Mouse (Mus musculus): ENCODE results near the gene Ccm2l. TPM values are rescaled to one million over a fixed set of nuclear protein-coding genes. Genes with fewer than 3 reads are reported as not detected.

Ccm2l gene
- polyA plus RNA-seq, 1 experiment from 2014 or later, result 0.85 TPM

GRCm38 (mm10) chr2:153107802-153108201 is 42.0 kb downstream of the Ccm2l start:
- peaks cover 22% of the 10 kb centered on the region for H3K27me3 ChIP-seq (replicated peaks; ENCODE audit: control insufficient read depth, insufficient read depth, low read length)
- WGBS, result 2% methylated on average over 15 of the region's 15 CpGs

GRCm38 (mm10) chr2:153108313-153109264 is 42.8 kb downstream of the Ccm2l start, which contains the start of gene Hck:
TSS of gene Hck (plus strand) at chr2:153108468.
- WGBS, result 3% methylated on average over 52 of the region's 52 CpGs
- Histone ChIP-seq H3K9me3 (ENCODE audit: control insufficient read depth, low read length) (no peaks in the 10 kb centered on the region), H3K4me3 (replicated peaks; ENCODE audit: low read length) (peak within 1 kb of the TSS; percentile 42), H3K36me3 (ENCODE audit: control insufficient read depth, insufficient read depth) (no peaks in the 10 kb centered on the region), H3K9ac (replicated peaks; ENCODE audit: low read depth, low read length) (peak within 1 kb of the TSS; percentile 43), H3K27me3 (replicated peaks; ENCODE audit: control insufficient read depth, insufficient read depth, low read length) (peaks cover 22% of the 10 kb centered on the region), H3K4me1 (replicated peaks; ENCODE audit: control insufficient read depth, insufficient read depth, low read length) (peaks cover 11% of the 10 kb centered on the region), H3K4me2 (ENCODE audit: low read length) (peak within 1 kb of the TSS; percentile 70), H3K27ac (ENCODE audit: low read length) (no peak within 1 kb of the TSS)
- no peak for ATAC-seq

More at GRCm38 (mm10) chr2:153107802-153108201, 42.0 kb downstream of the Ccm2l start:
- Histone ChIP-seq H3K36me3 (ENCODE audit: control insufficient read depth, insufficient read depth) (no peaks in the 10 kb centered on the region), H3K4me3 (replicated peaks; ENCODE audit: low read length) (no peak overlapping the region), H3K9me3 (ENCODE audit: control insufficient read depth, low read length) (no peaks in the 10 kb centered on the region), H3K4me2 (ENCODE audit: low read length) (peak overlapping the region; percentile 70), H3K4me1 (replicated peaks; ENCODE audit: control insufficient read depth, insufficient read depth, low read length) (peaks cover 11% of the 10 kb centered on the region), H3K27ac (ENCODE audit: low read length) (no peak overlapping the region), H3K9ac (replicated peaks; ENCODE audit: low read depth, low read length) (no peak overlapping the region)
- no peak for ATAC-seq

- H3K9me3 ChIP-seq (ENCODE audit: control insufficient read depth, low read length), result no peaks in the 10 kb centered on the region
- H3K9ac ChIP-seq (replicated peaks; ENCODE audit: low read depth, low read length), result no peak overlapping the region
- no peak overlapping the region for H3K27ac ChIP-seq (ENCODE audit: low read length)
- H3K4me2 ChIP-seq (ENCODE audit: low read length), result no peak overlapping the region
- 80% methylated on average over 7 of the region's 7 CpGs for WGBS
- peaks cover 11% of the 10 kb centered on the region for H3K4me1 ChIP-seq (replicated peaks; ENCODE audit: control insufficient read depth, insufficient read depth, low read length)
- ATAC-seq, result no peak
- peaks cover 22% of the 10 kb centered on the region for H3K27me3 ChIP-seq (replicated peaks; ENCODE audit: control insufficient read depth, insufficient read depth, low read length)
- H3K36me3 ChIP-seq (ENCODE audit: control insufficient read depth, insufficient read depth), result no peaks in the 10 kb centered on the region
- H3K4me3 ChIP-seq (replicated peaks; ENCODE audit: low read length), result no peak overlapping the region
These were observed 43.8 kb downstream of the Ccm2l start for GRCm38 (mm10) chr2:153109596-153109995.

GRCm38 (mm10) chr2:153111298-153111697 is 45.5 kb downstream of the Ccm2l start:
- H3K36me3 ChIP-seq (ENCODE audit: control insufficient read depth, insufficient read depth), result no peaks in the 10 kb centered on the region

GRCm38 (mm10) chr2:153115679-153116081 is 49.9 kb downstream of the Ccm2l start:
- Histone ChIP-seq H3K9me3 (ENCODE audit: control insufficient read depth, low read length) (no peaks in the 10 kb centered on the region), H3K9ac (replicated peaks; ENCODE audit: low read depth, low read length) (no peak overlapping the region), H3K4me2 (ENCODE audit: low read length) (no peak overlapping the region), H3K27ac (ENCODE audit: low read length) (no peak overlapping the region), H3K4me1 (replicated peaks; ENCODE audit: control insufficient read depth, insufficient read depth, low read length) (no peaks in the 10 kb centered on the region), H3K4me3 (replicated peaks; ENCODE audit: low read length) (no peak overlapping the region), H3K36me3 (ENCODE audit: control insufficient read depth, insufficient read depth) (no peaks in the 10 kb centered on the region), H3K27me3 (replicated peaks; ENCODE audit: control insufficient read depth, insufficient read depth, low read length) (no peaks in the 10 kb centered on the region)
- WGBS, result 85% methylated on average over 4 of the region's 4 CpGs
- ATAC-seq, result no peak

More at GRCm38 (mm10) chr2:153111298-153111697, 45.5 kb downstream of the Ccm2l start:
- Histone ChIP-seq H3K27ac (ENCODE audit: low read length) (no peak overlapping the region), H3K4me3 (replicated peaks; ENCODE audit: low read length) (no peak overlapping the region), H3K27me3 (replicated peaks; ENCODE audit: control insufficient read depth, insufficient read depth, low read length) (peaks cover 17% of the 10 kb centered on the region), H3K4me2 (ENCODE audit: low read length) (no peak overlapping the region), H3K9me3 (ENCODE audit: control insufficient read depth, low read length) (no peaks in the 10 kb centered on the region), H3K9ac (replicated peaks; ENCODE audit: low read depth, low read length) (no peak overlapping the region), H3K4me1 (replicated peaks; ENCODE audit: control insufficient read depth, insufficient read depth, low read length) (peaks cover 11% of the 10 kb centered on the region)
- no peak for ATAC-seq
- WGBS, result 91% methylated on average over 7 of the region's 7 CpGs

GRCm38 (mm10) chr2:153117051-153117486 is 51.3 kb downstream of the Ccm2l start:
- Histone ChIP-seq H3K4me1 (replicated peaks; ENCODE audit: control insufficient read depth, insufficient read depth, low read length) (no peaks in the 10 kb centered on the region), H3K4me2 (ENCODE audit: low read length) (no peak overlapping the region), H3K36me3 (ENCODE audit: control insufficient read depth, insufficient read depth) (no peaks in the 10 kb centered on the region), H3K27me3 (replicated peaks; ENCODE audit: control insufficient read depth, insufficient read depth, low read length) (no peaks in the 10 kb centered on the region), H3K9me3 (ENCODE audit: control insufficient read depth, low read length) (no peaks in the 10 kb centered on the region), H3K9ac (replicated peaks; ENCODE audit: low read depth, low read length) (no peak overlapping the region), H3K27ac (ENCODE audit: low read length) (no peak overlapping the region), H3K4me3 (replicated peaks; ENCODE audit: low read length) (no peak overlapping the region)
- ATAC-seq, result no peak
- WGBS, result 79% methylated on average over 7 of the region's 7 CpGs

GRCm38 (mm10) chr2:153119488-153119887 is 53.7 kb downstream of the Ccm2l start:
- Histone ChIP-seq H3K4me1 (replicated peaks; ENCODE audit: control insufficient read depth, insufficient read depth, low read length) (no peaks in the 10 kb centered on the region), H3K9me3 (ENCODE audit: control insufficient read depth, low read length) (no peaks in the 10 kb centered on the region), H3K36me3 (ENCODE audit: control insufficient read depth, insufficient read depth) (no peaks in the 10 kb centered on the region), H3K27me3 (replicated peaks; ENCODE audit: control insufficient read depth, insufficient read depth, low read length) (no peaks in the 10 kb centered on the region), H3K27ac (ENCODE audit: low read length) (no peak overlapping the region), H3K4me3 (replicated peaks; ENCODE audit: low read length) (no peak overlapping the region), H3K9ac (replicated peaks; ENCODE audit: low read depth, low read length) (no peak overlapping the region), H3K4me2 (ENCODE audit: low read length) (no peak overlapping the region)
- 91% methylated on average over 6 of the region's 6 CpGs for WGBS
- ATAC-seq, result no peak

- H3K9me3 ChIP-seq (ENCODE audit: control insufficient read depth, low read length), result no peaks in the 10 kb centered on the region
- H3K4me1 ChIP-seq (replicated peaks; ENCODE audit: control insufficient read depth, insufficient read depth, low read length), result no peaks in the 10 kb centered on the region
- no peak overlapping the region for H3K9ac ChIP-seq (replicated peaks; ENCODE audit: low read depth, low read length)
- no peak overlapping the region for H3K4me2 ChIP-seq (ENCODE audit: low read length)
- ATAC-seq, result no peak
- H3K36me3 ChIP-seq (ENCODE audit: control insufficient read depth, insufficient read depth), result no peaks in the 10 kb centered on the region
- H3K4me3 ChIP-seq (replicated peaks; ENCODE audit: low read length), result no peak overlapping the region
- H3K27me3 ChIP-seq (replicated peaks; ENCODE audit: control insufficient read depth, insufficient read depth, low read length), result no peaks in the 10 kb centered on the region
- WGBS, result 76% methylated on average over 8 of the region's 8 CpGs
- no peak overlapping the region for H3K27ac ChIP-seq (ENCODE audit: low read length)
These were observed 54.4 kb downstream of the Ccm2l start for GRCm38 (mm10) chr2:153120126-153120525.

GRCm38 (mm10) chr2:153121821-153122615 is 56.3 kb downstream of the Ccm2l start:
- Histone ChIP-seq H3K9me3 (ENCODE audit: control insufficient read depth, low read length) (no peaks in the 10 kb centered on the region), H3K4me3 (replicated peaks; ENCODE audit: low read length) (no peak overlapping the region), H3K4me1 (replicated peaks; ENCODE audit: control insufficient read depth, insufficient read depth, low read length) (no peaks in the 10 kb centered on the region), H3K27me3 (replicated peaks; ENCODE audit: control insufficient read depth, insufficient read depth, low read length) (no peaks in the 10 kb centered on the region), H3K27ac (ENCODE audit: low read length) (no peak overlapping the region), H3K9ac (replicated peaks; ENCODE audit: low read depth, low read length) (no peak overlapping the region), H3K4me2 (ENCODE audit: low read length) (no peak overlapping the region), H3K36me3 (ENCODE audit: control insufficient read depth, insufficient read depth) (no peaks in the 10 kb centered on the region)
- no peak for ATAC-seq
- whole genome bisulfite sequencing, result 72% methylated on average over 8 of the region's 8 CpGs
